Mouse (Mus musculus): ENCODE data around the gene Ophn1. TPM values are rescaled to one million over a fixed set of nuclear protein-coding genes. Genes with fewer than 3 reads are reported as not detected.

Ophn1 gene
- polyA plus RNA-seq (2016; fragmentation: Nextera tagmentation; extraction: Ambion mirVana) = 3.5 and 4.1 TPM in 2 replicates

DNA sequence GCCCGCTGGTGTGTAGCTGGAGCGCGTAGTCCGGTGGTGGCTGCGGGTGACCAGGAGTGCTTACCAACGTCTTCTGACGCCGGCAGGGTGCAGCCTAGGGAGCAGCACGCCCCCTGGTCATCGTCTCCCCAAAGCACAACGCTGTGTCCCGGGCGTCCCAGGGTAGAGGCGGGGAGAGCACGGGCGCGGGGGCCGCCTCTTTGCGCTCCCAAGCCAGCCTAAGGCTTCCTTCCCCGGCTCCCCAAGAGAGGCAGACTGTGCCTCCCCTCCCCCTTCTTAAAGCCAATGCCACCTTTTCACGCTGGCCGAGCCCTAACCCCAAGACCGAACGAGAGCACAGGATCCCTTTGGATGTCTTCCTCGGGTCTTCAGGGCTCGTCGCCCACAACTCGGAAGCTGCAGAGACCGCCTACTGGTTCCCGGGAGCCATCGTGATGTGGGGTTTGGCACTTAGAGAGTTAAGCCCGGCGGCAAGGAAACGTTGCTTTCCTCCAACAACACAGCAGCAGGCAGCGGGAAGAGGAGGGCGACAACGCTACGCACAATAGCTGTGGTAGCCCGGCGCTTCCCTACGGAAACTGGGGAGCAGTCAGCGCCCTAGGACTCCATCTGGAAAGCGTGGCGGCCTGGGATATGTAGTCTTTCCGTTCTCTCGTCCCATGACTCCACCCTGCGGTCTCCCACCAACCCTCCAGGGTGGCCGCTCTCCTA is at the start of gene Ophn1:
TSS of gene Ophn1 (minus strand) at position 620 of the 711 bp plus-strand sequence.
- H3K27ac ChIP-seq = no peak within 1 kb of the TSS
- no peaks in the 10 kb centered on the region for H3K4me1 ChIP-seq
- peak within 1 kb of the TSS; percentile 56 for H3K4me3 ChIP-seq
- peak within 1 kb of the TSS; percentile 48; the same call in 1 of the 2 replicates for H3K9ac ChIP-seq
- peaks cover 32% of the 10 kb centered on the region for H3K27me3 ChIP-seq (replicated peaks)
- ATAC-seq = peak; percentile 76
- WGBS (ENCODE audit: insufficient replicate concordance) = 8% methylated on average over 45 of the region's 48 CpGs
- no peaks in the 10 kb centered on the region for H3K36me3 ChIP-seq
- H3K9me3 ChIP-seq (replicated peaks) = no peaks in the 10 kb centered on the region
- H3K4me2 ChIP-seq = peak within 1 kb of the TSS; percentile 70

DNA sequence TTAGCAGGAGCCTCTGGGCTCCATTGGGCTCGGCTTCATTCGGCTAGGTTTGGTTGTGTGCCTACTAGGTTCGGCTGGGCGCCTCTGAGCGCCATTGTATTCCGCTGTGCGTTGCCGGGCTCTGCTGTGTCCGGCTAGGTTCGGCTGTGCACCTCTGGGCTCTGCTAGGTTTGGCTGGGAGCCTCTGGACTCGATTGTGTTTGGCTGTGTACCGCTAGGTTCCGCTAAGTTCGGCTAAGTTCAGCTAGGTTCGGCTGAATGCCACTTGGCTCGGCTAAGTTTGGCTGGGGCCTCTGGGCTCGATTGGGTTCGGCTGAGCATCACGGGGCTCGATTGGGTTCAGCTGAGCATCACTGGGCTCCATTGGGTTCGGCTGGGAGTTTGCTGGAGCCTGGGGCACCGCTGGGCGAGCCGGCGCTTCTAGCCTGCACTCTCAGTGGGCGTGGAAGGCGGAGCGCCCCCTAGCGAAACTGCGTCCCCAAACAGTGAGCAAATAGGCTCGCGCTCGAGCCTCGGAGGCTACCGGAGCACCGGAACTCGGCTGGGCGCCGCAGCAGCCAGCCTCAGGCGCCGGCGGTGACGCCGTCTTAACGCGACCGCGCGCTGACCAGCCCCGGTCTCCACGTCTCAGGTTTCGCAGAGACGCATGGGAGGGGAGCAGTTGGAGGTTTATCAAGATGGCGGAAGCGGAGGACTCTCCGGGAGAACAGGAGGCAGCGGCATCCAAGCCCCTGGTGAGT is 46.9 kb upstream of the Ophn1 start:
- Histone ChIP-seq H3K9me3 (replicated peaks) (no peaks in the 10 kb centered on the region), H3K27me3 (replicated peaks) (no peaks in the 10 kb centered on the region), H3K4me3 (peak overlapping the region; percentile 69), H3K27ac (peak overlapping the region; percentile 91), H3K4me2 (peak overlapping the region; percentile 76), H3K4me1 (peaks cover 11% of the 10 kb centered on the region), H3K9ac (peak overlapping the region; percentile 79), H3K36me3 (peaks cover 18% of the 10 kb centered on the region)
- WGBS (ENCODE audit: insufficient replicate concordance) = 8% methylated on average over 57 of the region's 57 CpGs
- peak; percentile 89 for ATAC-seq

DNA sequence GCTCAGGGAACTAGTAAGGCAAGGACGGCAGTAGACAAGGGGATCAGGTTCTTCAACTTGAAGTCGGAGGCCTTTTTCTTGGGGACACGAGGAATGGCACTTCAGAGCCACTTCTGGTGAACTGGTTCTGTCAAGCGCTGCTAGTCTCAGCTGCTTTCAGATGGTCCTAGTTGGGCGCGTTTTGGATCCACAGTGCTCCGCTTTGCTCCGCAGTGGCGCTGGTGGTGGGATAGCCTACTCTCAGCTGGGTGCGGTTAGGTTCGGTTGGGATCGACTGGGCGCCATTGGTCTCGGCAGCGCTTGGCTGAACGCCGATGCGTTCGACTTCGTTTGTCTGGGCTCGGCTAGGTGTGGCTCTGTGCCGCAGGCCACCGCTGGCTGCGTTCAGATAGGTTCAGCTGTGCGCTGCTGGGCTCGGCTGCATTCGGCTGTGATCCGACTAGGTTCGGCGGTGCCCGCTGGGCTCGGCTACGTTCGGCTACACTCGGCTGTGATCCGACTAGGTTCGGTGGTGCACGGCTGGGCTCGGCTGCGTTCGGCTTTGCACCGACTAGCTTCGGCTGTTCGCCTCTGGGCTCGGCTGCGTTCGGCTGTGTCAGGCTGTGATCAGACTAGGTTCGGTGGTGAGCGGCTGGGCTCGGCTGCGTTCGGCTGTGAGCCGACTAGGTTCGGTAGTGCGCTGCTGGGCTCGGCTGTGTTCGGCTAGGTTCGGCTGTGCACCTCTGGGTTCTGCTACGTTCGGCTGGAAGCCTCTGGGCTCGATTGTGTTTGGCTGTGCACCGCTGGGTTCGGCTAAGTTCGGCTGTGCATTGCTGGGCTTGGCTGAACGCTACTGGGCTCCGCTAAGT is 46.1 kb upstream of the Ophn1 start:
- Histone ChIP-seq H3K9me3 (replicated peaks) (no peaks in the 10 kb centered on the region), H3K27me3 (replicated peaks) (no peaks in the 10 kb centered on the region), H3K4me1 (peaks cover 11% of the 10 kb centered on the region), H3K36me3 (peaks cover 10% of the 10 kb centered on the region), H3K27ac (peak overlapping the region; percentile 91), H3K4me2 (peak overlapping the region; percentile 76), H3K4me3 (peak overlapping the region; percentile 69), H3K9ac (peak overlapping the region; percentile 79)
- 14% methylated on average over 65 of the region's 66 CpGs for WGBS (ENCODE audit: insufficient replicate concordance)
- peak; percentile 82 for ATAC-seq

DNA sequence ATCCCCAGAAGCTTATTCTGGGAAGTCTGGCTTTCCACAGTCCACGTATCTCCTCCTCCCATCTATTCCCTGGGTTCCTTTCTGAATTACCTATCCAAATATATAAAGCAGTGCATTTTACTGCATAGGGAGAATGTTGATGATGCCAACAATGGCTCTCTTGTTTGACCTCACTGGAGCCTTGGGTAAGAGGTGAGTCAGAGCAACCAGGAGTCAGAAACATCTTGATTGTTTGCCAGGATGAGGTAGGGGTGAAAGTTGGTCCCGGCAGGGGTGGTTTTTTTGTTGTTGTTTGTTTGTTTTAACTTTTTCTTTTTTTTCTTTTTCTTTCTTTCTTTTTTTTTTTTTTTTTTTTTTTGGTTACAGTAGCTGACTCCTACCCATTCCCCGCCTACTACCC is 45.3 kb upstream of the Ophn1 start, which contains the start of gene Yipf6:
TSS of gene Yipf6 (plus strand) at position 216 of the 400 bp plus-strand sequence.
- peak within 1 kb of the TSS; percentile 91 for H3K27ac ChIP-seq
- H3K4me3 ChIP-seq = peak within 1 kb of the TSS; percentile 69
- peak within 1 kb of the TSS; percentile 79 for H3K9ac ChIP-seq
- H3K4me1 ChIP-seq = peaks cover 11% of the 10 kb centered on the region
- peaks cover 7% of the 10 kb centered on the region; the same call in 1 of the 2 replicates for H3K36me3 ChIP-seq
- H3K27me3 ChIP-seq (replicated peaks) = no peaks in the 10 kb centered on the region
- no peaks in the 10 kb centered on the region for H3K9me3 ChIP-seq (replicated peaks)
- 61% methylated on average over 3 of the region's 3 CpGs for WGBS (ENCODE audit: insufficient replicate concordance)
- peak within 1 kb of the TSS; percentile 76 for H3K4me2 ChIP-seq
- no peak for ATAC-seq

DNA sequence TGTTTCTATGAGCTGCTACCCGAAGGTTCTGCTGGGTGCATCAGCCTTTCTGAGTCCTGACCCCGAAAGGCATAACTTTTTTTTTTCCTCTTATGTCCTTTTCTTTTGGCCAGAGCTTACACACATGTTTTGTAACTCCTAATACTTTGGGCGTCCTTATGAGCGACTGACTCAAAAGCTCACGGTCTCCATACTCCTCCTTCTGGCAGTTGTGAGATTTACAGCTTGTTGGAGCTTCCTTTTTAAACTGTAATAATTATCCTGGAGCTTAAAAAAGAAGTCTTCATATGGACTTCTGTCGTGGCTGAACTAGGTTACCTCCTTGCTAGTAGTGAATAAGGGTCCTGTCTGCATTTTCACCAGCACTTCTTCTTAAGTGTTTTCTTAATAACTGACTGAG is 28.6 kb upstream of the Ophn1 start:
- H3K36me3 ChIP-seq = no peaks in the 10 kb centered on the region
- no peaks in the 10 kb centered on the region for H3K9me3 ChIP-seq (replicated peaks)
- no peak overlapping the region for H3K27ac ChIP-seq
- H3K4me1 ChIP-seq = no peaks in the 10 kb centered on the region
- no peak for ATAC-seq
- H3K4me2 ChIP-seq = no peak overlapping the region
- WGBS (ENCODE audit: insufficient replicate concordance) = 9% methylated on average over 6 of the region's 6 CpGs
- no peak overlapping the region for H3K4me3 ChIP-seq
- no peaks in the 10 kb centered on the region for H3K27me3 ChIP-seq (replicated peaks)
- no peak overlapping the region for H3K9ac ChIP-seq

DNA sequence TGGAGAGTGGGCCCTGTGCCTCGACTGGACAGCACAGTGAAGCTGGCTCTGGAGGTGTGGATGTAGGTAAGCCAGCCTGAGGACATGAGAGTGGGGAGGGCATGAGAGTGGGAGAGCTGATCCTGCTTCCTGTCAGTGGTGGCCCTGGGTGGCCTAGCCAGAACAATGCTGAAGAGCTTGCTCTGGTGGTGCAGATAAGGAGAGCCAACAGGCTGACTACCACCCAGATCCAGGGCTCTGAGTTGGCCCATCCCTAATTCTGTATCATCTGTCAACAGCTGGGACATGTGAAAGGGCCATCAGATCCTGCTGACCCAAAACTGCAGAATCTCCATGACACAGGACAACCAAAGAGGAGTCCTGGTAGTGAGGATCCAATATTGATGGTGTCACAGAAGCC is 18.1 kb upstream of the Ophn1 start:
- ATAC-seq = peak; percentile 97
- H3K9me3 ChIP-seq (replicated peaks) = no peaks in the 10 kb centered on the region
- no peak overlapping the region for H3K4me2 ChIP-seq
- H3K4me3 ChIP-seq = no peak overlapping the region
- H3K4me1 ChIP-seq = peaks cover 15% of the 10 kb centered on the region
- H3K9ac ChIP-seq = no peak overlapping the region
- WGBS (ENCODE audit: insufficient replicate concordance) = 18% methylated on average over 1 of the region's 1 CpGs
- no peaks in the 10 kb centered on the region for H3K36me3 ChIP-seq
- 0 out of 2 replicates have a peak overlapping the region, but pooled peaks have one; percentile 1 for H3K27ac ChIP-seq
- H3K27me3 ChIP-seq (replicated peaks) = no peaks in the 10 kb centered on the region

DNA sequence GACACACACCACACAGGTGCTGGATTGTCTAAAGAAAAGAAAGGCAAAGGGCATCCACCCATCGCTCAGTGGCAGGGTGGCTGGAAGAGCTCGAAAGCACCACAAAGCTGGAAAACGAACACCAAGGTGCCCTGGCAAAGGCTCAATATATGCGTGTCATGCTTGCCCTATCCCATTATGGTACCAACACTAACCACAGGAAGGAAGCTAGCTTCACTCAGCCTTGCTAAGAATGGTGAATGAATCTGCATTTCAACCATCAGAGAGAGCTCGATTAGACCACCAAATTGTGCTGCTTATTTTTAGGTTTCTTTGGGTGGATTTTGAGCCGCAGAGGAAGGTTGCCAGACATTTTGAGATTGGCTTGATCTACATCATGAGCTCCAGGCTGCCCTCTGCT is 13.4 kb upstream of the Ophn1 start:
- no peak overlapping the region for H3K4me2 ChIP-seq
- no peaks in the 10 kb centered on the region for H3K36me3 ChIP-seq
- no peak overlapping the region for H3K4me3 ChIP-seq
- no peaks in the 10 kb centered on the region for H3K27me3 ChIP-seq (replicated peaks)
- H3K9ac ChIP-seq = no peak overlapping the region
- WGBS (ENCODE audit: insufficient replicate concordance) = 43% methylated on average over 6 of the region's 6 CpGs
- no peak for ATAC-seq
- H3K27ac ChIP-seq = no peak overlapping the region
- no peaks in the 10 kb centered on the region for H3K9me3 ChIP-seq (replicated peaks)
- H3K4me1 ChIP-seq = peaks cover 12% of the 10 kb centered on the region

DNA sequence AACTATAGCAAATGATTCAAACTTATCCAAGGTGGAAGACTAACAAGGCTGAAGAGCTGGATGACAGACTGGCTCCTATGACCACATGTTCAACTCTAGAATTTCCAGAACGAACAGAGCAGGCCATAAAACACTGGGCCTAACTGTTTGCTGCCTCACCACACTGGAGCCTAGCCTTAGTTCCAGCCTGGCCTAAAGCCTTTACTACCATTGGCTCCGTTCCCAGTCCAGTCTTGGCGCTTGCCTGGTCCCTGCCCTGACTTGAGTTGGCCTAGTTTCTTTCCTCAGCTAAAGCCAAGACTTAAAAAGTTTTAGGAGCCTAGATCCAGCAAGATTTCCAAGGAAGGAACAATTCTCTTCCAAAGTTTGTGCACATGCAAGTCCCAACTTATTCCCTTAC is 7.5 kb upstream of the Ophn1 start:
- H3K4me2 ChIP-seq = no peak overlapping the region
- ATAC-seq = no peak
- no peak overlapping the region for H3K4me3 ChIP-seq
- H3K9ac ChIP-seq = no peak overlapping the region
- H3K36me3 ChIP-seq = no peaks in the 10 kb centered on the region
- H3K4me1 ChIP-seq = no peaks in the 10 kb centered on the region
- no peaks in the 10 kb centered on the region for H3K9me3 ChIP-seq (replicated peaks)
- 65% methylated on average over 3 of the region's 3 CpGs for WGBS (ENCODE audit: insufficient replicate concordance)
- no peaks in the 10 kb centered on the region for H3K27me3 ChIP-seq (replicated peaks)
- H3K27ac ChIP-seq = no peak overlapping the region

DNA sequence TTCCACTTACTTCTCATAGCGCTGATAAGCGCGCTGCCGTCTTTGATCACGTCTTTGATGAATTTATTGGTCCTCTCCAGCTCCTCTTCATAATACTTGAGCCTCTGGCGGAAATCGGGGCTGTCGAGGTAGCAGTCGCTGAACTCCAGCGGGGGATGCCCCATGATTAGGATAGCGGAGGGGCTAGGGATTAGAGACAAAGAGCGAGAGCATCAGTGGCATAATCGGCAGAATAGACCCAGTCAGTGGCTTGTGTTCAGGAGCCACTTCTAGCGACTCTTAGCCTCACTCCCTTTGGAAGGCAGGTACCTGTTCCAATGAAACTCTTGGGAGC is 786 bp downstream of the Ophn1 start:
- no peaks in the 10 kb centered on the region for H3K36me3 ChIP-seq
- H3K4me1 ChIP-seq = no peaks in the 10 kb centered on the region
- H3K9ac ChIP-seq = peak overlapping the region; percentile 48; the same call in 1 of the 2 replicates
- 8% methylated on average over 14 of the region's 14 CpGs for WGBS (ENCODE audit: insufficient replicate concordance)
- H3K4me3 ChIP-seq = peak overlapping the region; percentile 56
- H3K4me2 ChIP-seq = peak overlapping the region; percentile 70
- no peaks in the 10 kb centered on the region for H3K9me3 ChIP-seq (replicated peaks)
- H3K27me3 ChIP-seq (replicated peaks) = peaks cover 35% of the 10 kb centered on the region
- no peak overlapping the region for H3K27ac ChIP-seq
- ATAC-seq = no peak

DNA sequence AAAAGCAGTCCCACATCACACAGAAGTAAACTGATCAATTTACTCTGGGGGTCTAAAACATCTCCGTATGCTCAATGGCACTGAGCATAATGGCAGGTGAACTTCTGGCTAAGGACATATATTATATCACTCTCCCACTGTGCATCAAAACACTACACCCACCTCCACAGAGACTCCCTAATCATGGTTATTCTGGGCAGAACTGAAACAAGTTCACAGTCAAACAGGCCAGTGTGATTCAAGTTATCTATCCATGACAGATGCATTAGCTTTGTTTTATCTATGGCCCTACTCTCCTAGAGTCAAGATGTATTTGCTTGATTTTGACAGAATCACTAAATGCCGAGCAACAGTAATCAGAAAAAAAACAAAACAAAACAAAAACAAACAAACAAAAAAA is 8.8 kb downstream of the Ophn1 start:
- Histone ChIP-seq H3K4me3 (no peak overlapping the region), H3K27me3 (replicated peaks) (peaks cover 11% of the 10 kb centered on the region), H3K36me3 (no peaks in the 10 kb centered on the region), H3K4me2 (no peak overlapping the region), H3K4me1 (0 out of 2 replicates have a peak, but pooled peaks cover 4% of the 10 kb centered on the region), H3K9me3 (replicated peaks) (no peaks in the 10 kb centered on the region), H3K27ac (no peak overlapping the region), H3K9ac (no peak overlapping the region)
- 53% methylated on average over 2 of the region's 2 CpGs for WGBS (ENCODE audit: insufficient replicate concordance)
- peak; percentile 62; the same call in 1 of the 2 replicates for ATAC-seq

DNA sequence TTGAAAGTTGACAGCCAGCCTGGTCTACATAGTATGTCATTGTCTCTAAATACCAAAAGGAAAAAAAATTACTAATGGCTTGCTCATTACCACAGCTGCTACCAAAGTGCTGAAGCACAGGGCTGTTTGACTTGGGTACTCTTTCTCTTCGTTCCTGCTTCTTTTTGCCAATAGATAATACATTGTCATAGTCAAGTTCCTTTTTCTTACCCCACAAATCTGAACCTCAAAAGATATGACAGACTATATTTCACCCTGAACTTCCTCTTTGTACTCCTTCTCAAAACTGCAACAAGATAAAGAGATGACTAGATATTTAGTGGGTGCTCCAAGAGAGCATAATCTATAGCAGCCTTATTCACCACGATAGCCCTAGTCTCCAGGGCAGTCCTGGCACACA is 9.7 kb downstream of the Ophn1 start:
- H3K36me3 ChIP-seq = no peaks in the 10 kb centered on the region
- H3K27ac ChIP-seq = no peak overlapping the region
- 0 out of 2 replicates have a peak, but pooled peaks cover 4% of the 10 kb centered on the region for H3K4me1 ChIP-seq
- H3K9me3 ChIP-seq (replicated peaks) = no peaks in the 10 kb centered on the region
- H3K4me3 ChIP-seq = no peak overlapping the region
- no peak overlapping the region for H3K9ac ChIP-seq
- H3K4me2 ChIP-seq = no peak overlapping the region
- 35% methylated on average over 2 of the region's 2 CpGs for WGBS (ENCODE audit: insufficient replicate concordance)
- no peak for ATAC-seq
- peaks cover 11% of the 10 kb centered on the region for H3K27me3 ChIP-seq (replicated peaks)

Measured in liver, embryonic 12.5 days (tissue).